Mouse (Mus musculus): ENCODE measurements around the gene Hecw2.

The Hecw2 gene

GRCm38 (mm10) chr1:54194954-54195305 lies at the start of gene Hecw2:
Hecw2 (minus strand) TSS chr1:54195168.
- in situ Hi-C loops (cut with MboI, MseI), result no loop called here

GRCm38 (mm10) chr1:54242722-54243121 lies 47.8 kb upstream of the Hecw2 start:
- in situ Hi-C loops (cut with MboI, MseI), result no loop called here

GRCm38 (mm10) chr1:54220273-54220672 lies 25.3 kb upstream of the Hecw2 start:
- in situ Hi-C loops (cut with MboI, MseI), result no loop called here

- in situ Hi-C loops (cut with MboI, MseI), result no loop called here
Measured at GRCm38 (mm10) chr1:54194183-54194953, 600 bp downstream of the Hecw2 start.

GRCm38 (mm10) chr1:54193191-54193770 lies 1.7 kb downstream of the Hecw2 start:
- in situ Hi-C loops (cut with MboI, MseI), result no loop called here

GRCm38 (mm10) chr1:54187579-54187978 lies 7.4 kb downstream of the Hecw2 start:
- in situ Hi-C loops (cut with MboI, MseI), result no loop called here

GRCm38 (mm10) chr1:54186347-54186746 lies 8.6 kb downstream of the Hecw2 start:
- in situ Hi-C loops (cut with MboI, MseI), result no loop called here

GRCm38 (mm10) chr1:54180663-54181062 lies 14.3 kb downstream of the Hecw2 start:
- in situ Hi-C loops (cut with MboI, MseI), result no loop called here

- in situ Hi-C loops (cut with MboI, MseI), result no loop called here
Measured at GRCm38 (mm10) chr1:54179179-54179578, 15.8 kb downstream of the Hecw2 start.

- in situ Hi-C loops (cut with MboI, MseI), result no loop called here
Measured at GRCm38 (mm10) chr1:54176592-54176991, 18.4 kb downstream of the Hecw2 start.

- in situ Hi-C loops (cut with MboI, MseI), result no loop called here
Measured at GRCm38 (mm10) chr1:54168014-54168413, 27.0 kb downstream of the Hecw2 start.

- in situ Hi-C loops (cut with MboI, MseI), result no loop called here
Measured at GRCm38 (mm10) chr1:54159531-54159930, 35.4 kb downstream of the Hecw2 start.

- in situ Hi-C loops (cut with MboI, MseI), result no loop called here
Measured at GRCm38 (mm10) chr1:54153216-54153786, 41.7 kb downstream of the Hecw2 start.

- in situ Hi-C loops (cut with MboI, MseI), result no loop called here
Measured at GRCm38 (mm10) chr1:54145106-54145505, 49.9 kb downstream of the Hecw2 start.

GRCm38 (mm10) chr1:54133802-54134436 lies 61.0 kb downstream of the Hecw2 start:
- in situ Hi-C loops (cut with MboI, MseI), result no loop called here

- in situ Hi-C loops (cut with MboI, MseI), result no loop called here
Measured at GRCm38 (mm10) chr1:54128714-54129431, 66.1 kb downstream of the Hecw2 start.

GRCm38 (mm10) chr1:54126991-54127742 lies 67.8 kb downstream of the Hecw2 start:
- in situ Hi-C loops (cut with MboI, MseI), result no loop called here

GRCm38 (mm10) chr1:54122551-54122950 lies 72.4 kb downstream of the Hecw2 start:
- in situ Hi-C loops (cut with MboI, MseI), result no loop called here

GRCm38 (mm10) chr1:54121071-54121730 lies 73.8 kb downstream of the Hecw2 start:
- in situ Hi-C loops (cut with MboI, MseI), result no loop called here

- in situ Hi-C loops (cut with MboI, MseI), result no loop called here
Measured at GRCm38 (mm10) chr1:54119638-54120320, 75.2 kb downstream of the Hecw2 start.

Measured in T-helper 2 cell (primary cell).